Mouse (Mus musculus): ENCODE measurements around the gene Spata13.

DNA sequence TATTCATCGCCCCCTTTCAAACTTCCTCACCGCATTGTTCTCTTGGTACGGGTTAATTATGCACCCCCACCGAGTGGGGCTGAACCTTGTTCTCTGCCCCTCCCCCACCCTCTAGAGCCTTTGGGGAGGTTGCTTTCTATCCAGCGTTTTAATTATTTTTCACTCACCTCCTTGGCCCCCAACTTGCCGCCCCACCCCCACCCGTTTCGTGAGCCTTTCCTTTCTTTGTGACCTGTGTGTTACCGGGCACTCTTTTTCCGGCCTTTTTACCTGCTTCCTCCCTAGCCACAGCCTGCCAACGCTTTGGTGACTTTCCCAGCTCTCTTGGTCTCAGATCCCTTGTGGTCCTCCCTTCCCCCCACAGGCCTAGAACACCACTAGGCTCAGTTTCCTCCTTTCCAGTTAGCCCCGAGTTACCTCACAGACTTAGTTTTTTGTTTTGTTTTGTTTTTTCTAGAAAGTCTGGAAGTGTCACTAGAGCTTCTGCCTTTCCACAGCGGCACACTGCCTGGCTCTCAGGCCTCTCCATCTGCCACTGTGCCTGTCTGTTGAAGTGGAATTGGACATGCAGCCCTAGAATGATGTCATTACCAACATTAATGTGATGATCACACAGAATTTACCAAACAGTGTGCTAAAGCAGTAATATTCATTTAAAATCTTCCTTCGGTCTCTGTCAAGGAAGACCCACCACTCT, 2.3 kb downstream of the Spata13 start:
- no peak for TF ChIP-seq CTCF (IDR thresholded peaks at IDR 0.05; ENCODE audit: control insufficient read depth, insufficient read depth, insufficient replicate concordance, low read depth, low read length)
- TF ChIP-seq POLR2A (IDR thresholded peaks at IDR 0.05; ENCODE audit: control insufficient read depth, low read depth, low read length): no peak
